Mouse (Mus musculus) neutrophil, adult 5-6 weeks (primary cell): ENCODE results near the gene Olfml2a. TPM values are rescaled to one million over a fixed set of nuclear protein-coding genes. Genes with fewer than 3 reads are reported as not detected.

ENCODE experiments used
- ATAC-seq: fragments of 151-379, 151-347 bp; 2 replicates; pipeline ENCODE4 v1.8.0; 2017; ENCODE audit warnings: mild to moderate bottlenecking, moderate TSS enrichment; ENCODE audit not compliant: insufficient number of reproducible peaks, poor library complexity, low FRiP score, severe bottlenecking; ENCODE audit errors: extremely low read depth
- total RNA-seq: library from RNA; stranded (forward); fragments of 200-1000 nt; gene quantifications from 2 replicates; pipeline ENCODE4 v1.2.3, GENCODE M21; 2017

Olfml2a gene
- total RNA-seq, 1 experiment from 2014 or later: not detected

- no peak for ATAC-seq
These were observed 5.1 kb downstream of the Olfml2a start for GRCm38 (mm10) chr2:38936721-38937378.

- no peak for ATAC-seq
These were observed 5.6 kb downstream of the Olfml2a start for GRCm38 (mm10) chr2:38937396-38937795.

GRCm38 (mm10) chr2:38938007-38938406 lies 6.2 kb downstream of the Olfml2a start:
- ATAC-seq: no peak

- ATAC-seq: no peak
These were observed 7.3 kb downstream of the Olfml2a start for GRCm38 (mm10) chr2:38939047-38939446.

- no peak for ATAC-seq
These were observed 9.6 kb downstream of the Olfml2a start for GRCm38 (mm10) chr2:38941426-38941825.

GRCm38 (mm10) chr2:38941898-38942297 lies 10.1 kb downstream of the Olfml2a start:
- ATAC-seq: no peak

GRCm38 (mm10) chr2:38943161-38943560 lies 11.4 kb downstream of the Olfml2a start:
- ATAC-seq: no peak

GRCm38 (mm10) chr2:38943977-38944376 lies 12.2 kb downstream of the Olfml2a start:
- ATAC-seq: no peak

GRCm38 (mm10) chr2:38944460-38945161 lies 12.8 kb downstream of the Olfml2a start:
- ATAC-seq: no peak

- no peak for ATAC-seq
These were observed 15.8 kb downstream of the Olfml2a start for GRCm38 (mm10) chr2:38947566-38947965.

GRCm38 (mm10) chr2:38950281-38950719 lies 18.5 kb downstream of the Olfml2a start:
- ATAC-seq: no peak

GRCm38 (mm10) chr2:38953152-38953883 lies 21.5 kb downstream of the Olfml2a start:
- ATAC-seq: no peak

- ATAC-seq: no peak
These were observed 24.3 kb downstream of the Olfml2a start for GRCm38 (mm10) chr2:38956062-38956461.

- no peak for ATAC-seq
These were observed 26.0 kb downstream of the Olfml2a start for GRCm38 (mm10) chr2:38957671-38958223.

- ATAC-seq: no peak
These were observed 32.4 kb downstream of the Olfml2a start for GRCm38 (mm10) chr2:38964198-38964597.

GRCm38 (mm10) chr2:38969650-38970049 lies 37.9 kb downstream of the Olfml2a start:
- ATAC-seq: no peak

- no peak for ATAC-seq
These were observed 38.3 kb downstream of the Olfml2a start for GRCm38 (mm10) chr2:38970057-38970456.

- no peak for ATAC-seq
These were observed 41.4 kb downstream of the Olfml2a start for GRCm38 (mm10) chr2:38973223-38973622.

GRCm38 (mm10) chr2:38973701-38974100 lies 41.9 kb downstream of the Olfml2a start:
- ATAC-seq: no peak

- no peak for ATAC-seq
These were observed 42.4 kb downstream of the Olfml2a start for GRCm38 (mm10) chr2:38974171-38974570.
